Mouse (Mus musculus): ENCODE measurements around the gene Upk3bl. TPM values are rescaled to one million over a fixed set of nuclear protein-coding genes. Genes with fewer than 3 reads are reported as not detected.
"Not testable (repeated sequence)": the region's sequence is repeated elsewhere in the genome, so short reads cannot be mapped to it uniquely, and the experiment has no call there.

Upk3bl gene
- polyA plus RNA-seq, 1 experiment from 2014 or later = 1.2 TPM

- H3K9me3 ChIP-seq (ENCODE audit: low read length); H3K4me3 ChIP-seq (ENCODE audit: low read depth, low read length); H3K4me2 ChIP-seq (replicated peaks; ENCODE audit: low read depth, low read length); H3K9ac ChIP-seq (replicated peaks; ENCODE audit: low read depth); H3K27me3 ChIP-seq (replicated peaks; ENCODE audit: insufficient read depth, low read length); H3K36me3 ChIP-seq (ENCODE audit: insufficient read depth, low read length); H3K27ac ChIP-seq (ENCODE audit: low read length); H3K4me1 ChIP-seq (ENCODE audit: insufficient read depth, low read depth, low read length): not testable (repeated sequence)
- ATAC-seq = peak; percentile 82
- TF ChIP-seq EP300 (IDR thresholded peaks at IDR 0.05) = peak; percentile 26; the same call in 1 of the 2 replicates
- peak; percentile 66 for DNase-seq (ENCODE audit: low spot score)
- WGBS = 38% methylated on average over 11 of the region's 11 CpGs
These were observed 12.3 kb downstream of the Upk3bl start for GRCm38 (mm10) chr5:136066404-136067148.

GRCm38 (mm10) chr5:136069411-136069810 lies 15.1 kb downstream of the Upk3bl start:
- 62% methylated on average over 2 of the region's 2 CpGs for WGBS
- TF ChIP-seq CTCF (IDR thresholded peaks at IDR 0.05) = no peak
- TF ChIP-seq EP300 (IDR thresholded peaks at IDR 0.05) = no peak
- no peaks in the 10 kb centered on the region for H3K36me3 ChIP-seq (ENCODE audit: insufficient read depth, low read length)
- ATAC-seq (no peak), DNase-seq (ENCODE audit: low spot score) (no peak)
- no peak overlapping the region for H3K4me2 ChIP-seq (replicated peaks; ENCODE audit: low read depth, low read length)
- no peaks in the 10 kb centered on the region for H3K4me1 ChIP-seq (ENCODE audit: insufficient read depth, low read depth, low read length)
- H3K27ac ChIP-seq (ENCODE audit: low read length) = no peak overlapping the region
- H3K9me3 ChIP-seq (ENCODE audit: low read length) = no peaks in the 10 kb centered on the region
- no peak overlapping the region for H3K9ac ChIP-seq (replicated peaks; ENCODE audit: low read depth)
- no peaks in the 10 kb centered on the region for H3K27me3 ChIP-seq (replicated peaks; ENCODE audit: insufficient read depth, low read length)
- no peak overlapping the region for H3K4me3 ChIP-seq (ENCODE audit: low read depth, low read length)

GRCm38 (mm10) chr5:136073051-136073450 lies 18.8 kb downstream of the Upk3bl start:
- no peak overlapping the region for H3K4me2 ChIP-seq (replicated peaks; ENCODE audit: low read depth, low read length)
- TF ChIP-seq EP300 (IDR thresholded peaks at IDR 0.05) = no peak
- TF ChIP-seq CTCF (IDR thresholded peaks at IDR 0.05) = no peak
- H3K4me1 ChIP-seq (ENCODE audit: insufficient read depth, low read depth, low read length) = no peaks in the 10 kb centered on the region
- DNase-seq (ENCODE audit: low spot score) = no peak
- H3K27ac ChIP-seq (ENCODE audit: low read length) = no peak overlapping the region
- H3K36me3 ChIP-seq (ENCODE audit: insufficient read depth, low read length) = no peaks in the 10 kb centered on the region
- no peak for ATAC-seq
- no peak overlapping the region for H3K4me3 ChIP-seq (ENCODE audit: low read depth, low read length)
- H3K9ac ChIP-seq (replicated peaks; ENCODE audit: low read depth) = no peak overlapping the region
- H3K27me3 ChIP-seq (replicated peaks; ENCODE audit: insufficient read depth, low read length) = no peaks in the 10 kb centered on the region
- WGBS = 40% methylated on average over 6 of the region's 6 CpGs
- H3K9me3 ChIP-seq (ENCODE audit: low read length) = no peaks in the 10 kb centered on the region

- no peak overlapping the region for H3K9ac ChIP-seq (replicated peaks; ENCODE audit: low read depth)
- H3K27me3 ChIP-seq (replicated peaks; ENCODE audit: insufficient read depth, low read length) = no peaks in the 10 kb centered on the region
- H3K36me3 ChIP-seq (ENCODE audit: insufficient read depth, low read length) = no peaks in the 10 kb centered on the region
- DNase-seq (ENCODE audit: low spot score) (no peak), ATAC-seq (no peak)
- no peak overlapping the region for H3K4me3 ChIP-seq (ENCODE audit: low read depth, low read length)
- no peaks in the 10 kb centered on the region for H3K9me3 ChIP-seq (ENCODE audit: low read length)
- no peak overlapping the region for H3K4me2 ChIP-seq (replicated peaks; ENCODE audit: low read depth, low read length)
- WGBS = 68% methylated on average over 11 of the region's 11 CpGs
- no peaks in the 10 kb centered on the region for H3K4me1 ChIP-seq (ENCODE audit: insufficient read depth, low read depth, low read length)
- TF ChIP-seq CTCF (IDR thresholded peaks at IDR 0.05) (no peak), EP300 (IDR thresholded peaks at IDR 0.05) (no peak)
- H3K27ac ChIP-seq (ENCODE audit: low read length) = no peak overlapping the region
These were observed 19.2 kb downstream of the Upk3bl start for GRCm38 (mm10) chr5:136073526-136073925.

- no peaks in the 10 kb centered on the region for H3K36me3 ChIP-seq (ENCODE audit: insufficient read depth, low read length)
- ATAC-seq = no peak
- DNase-seq (ENCODE audit: low spot score) = no peak
- H3K27ac ChIP-seq (ENCODE audit: low read length) = no peak overlapping the region
- H3K4me1 ChIP-seq (ENCODE audit: insufficient read depth, low read depth, low read length) = no peaks in the 10 kb centered on the region
- no peak overlapping the region for H3K4me2 ChIP-seq (replicated peaks; ENCODE audit: low read depth, low read length)
- H3K9me3 ChIP-seq (ENCODE audit: low read length) = no peaks in the 10 kb centered on the region
- WGBS = 81% methylated on average over 5 of the region's 5 CpGs
- H3K4me3 ChIP-seq (ENCODE audit: low read depth, low read length) = no peak overlapping the region
- H3K27me3 ChIP-seq (replicated peaks; ENCODE audit: insufficient read depth, low read length) = no peaks in the 10 kb centered on the region
- no peak for TF ChIP-seq EP300 (IDR thresholded peaks at IDR 0.05)
- TF ChIP-seq CTCF (IDR thresholded peaks at IDR 0.05) = no peak
- H3K9ac ChIP-seq (replicated peaks; ENCODE audit: low read depth) = no peak overlapping the region
These were observed 20.8 kb downstream of the Upk3bl start for GRCm38 (mm10) chr5:136075076-136075475.

- WGBS = 15% methylated on average over 7 of the region's 7 CpGs
- Histone ChIP-seq H3K9me3 (ENCODE audit: low read length) (no peaks in the 10 kb centered on the region), H3K4me2 (replicated peaks; ENCODE audit: low read depth, low read length) (no peak overlapping the region), H3K36me3 (ENCODE audit: insufficient read depth, low read length) (no peaks in the 10 kb centered on the region), H3K27me3 (replicated peaks; ENCODE audit: insufficient read depth, low read length) (no peaks in the 10 kb centered on the region), H3K4me3 (ENCODE audit: low read depth, low read length) (no peak overlapping the region), H3K9ac (replicated peaks; ENCODE audit: low read depth) (no peak overlapping the region), H3K4me1 (ENCODE audit: insufficient read depth, low read depth, low read length) (no peaks in the 10 kb centered on the region), H3K27ac (ENCODE audit: low read length) (no peak overlapping the region)
- ATAC-seq (no peak), DNase-seq (ENCODE audit: low spot score) (peak; percentile 16)
- no peak for TF ChIP-seq CTCF (IDR thresholded peaks at IDR 0.05)
- TF ChIP-seq EP300 (IDR thresholded peaks at IDR 0.05) = no peak
These were observed 22.0 kb downstream of the Upk3bl start for GRCm38 (mm10) chr5:136076284-136076683.

Measured in lung, postnatal 0 days (tissue).